Comparison of ENCODE assay signal across 8 mouse cellular contexts in genomic region chr9:70848135-70848770, GRCm38 (mm10).
DNase-seq lines count a peak whose midpoint lies in the region; ATAC-seq lines count a peak whose summit lies in the region.

No protein-coding gene starts in this region.

- no peaks in the 10 kb centered on the region for H3K9me3 ChIP-seq in kidney, embryonic 16.5 days (ENCODE audit: low read length)
- no peaks in the 10 kb centered on the region for H3K9me3 ChIP-seq in heart, embryonic 12.5 days (replicated peaks)

- H3K4me2 ChIP-seq in kidney, embryonic 16.5 days (replicated peaks; ENCODE audit: low read depth, low read length): peak overlapping the region; percentile 10; the same call in 1 of the 2 replicates
- H3K4me2 ChIP-seq in heart, embryonic 12.5 days: peak overlapping the region; percentile 56

- WGBS in kidney, embryonic 16.5 days: 43% methylated on average over 10 of the region's 10 CpGs
- 36% methylated on average over 10 of the region's 10 CpGs for WGBS in heart, embryonic 12.5 days

- H3K4me3 ChIP-seq in kidney, embryonic 16.5 days (ENCODE audit: low read length): no peak overlapping the region
- 0 out of 2 replicates have a peak overlapping the region, but pooled peaks have one; percentile 10 for H3K4me3 ChIP-seq in heart, embryonic 12.5 days

- H3K36me3 ChIP-seq in kidney, embryonic 16.5 days (ENCODE audit: insufficient read depth, low read length): no peaks in the 10 kb centered on the region
- H3K36me3 ChIP-seq in heart, embryonic 12.5 days: no peaks in the 10 kb centered on the region

- no peak overlapping the region for H3K9ac ChIP-seq in kidney, embryonic 16.5 days (replicated peaks; ENCODE audit: low read length)
- H3K9ac ChIP-seq in heart, embryonic 12.5 days: no peak overlapping the region

- H3K27ac ChIP-seq in kidney, embryonic 16.5 days (ENCODE audit: low read length): peak overlapping the region; percentile 45
- H3K27ac ChIP-seq in heart, embryonic 12.5 days (ENCODE audit: poor library complexity, severe bottlenecking): peak overlapping the region; percentile 79

- H3K27me3 ChIP-seq in kidney, embryonic 16.5 days (ENCODE audit: insufficient read depth, low read length): no peaks in the 10 kb centered on the region
- H3K27me3 ChIP-seq in heart, embryonic 12.5 days (replicated peaks): no peaks in the 10 kb centered on the region

- peaks cover 17% of the 10 kb centered on the region for H3K4me1 ChIP-seq in kidney, embryonic 16.5 days (ENCODE audit: insufficient read depth, low read length)
- H3K4me1 ChIP-seq in heart, embryonic 12.5 days (replicated peaks): peaks cover 17% of the 10 kb centered on the region

- DNase-seq in kidney, adult 8-10 months: no peak
- peak; percentile 52 for DNase-seq in liver
- DNase-seq in right cerebral cortex, postnatal 14 days: peak; percentile 52
- DNase-seq in yolk sac, embryonic 10.5 days (ENCODE audit: low spot score): no peak
- no peak for DNase-seq in adrenal gland, adult 2 months

- no peak for ATAC-seq in kidney, embryonic 16.5 days (ENCODE audit: low FRiP score, low TSS enrichment)
- ATAC-seq in common myeloid progenitor, adult 5-6 weeks (replicated peaks; ENCODE audit: low read depth, poor library complexity, severe bottlenecking): peak; percentile 86
- peak; percentile 68; the same call in 1 of the 2 replicates for ATAC-seq in heart, embryonic 12.5 days (ENCODE audit: insufficient number of reproducible peaks, low FRiP score)

Comparison
In these comparisons a context has a peak if more than half of its experiments do, and no peak if none do; other contexts are left out.
1. DNase-seq: peak in liver (single experiment) and right cerebral cortex, postnatal 14 days (single experiment); none in kidney, adult 8-10 months (0 of 2), yolk sac, embryonic 10.5 days (single experiment) and adrenal gland, adult 2 months (single experiment).